Mouse (Mus musculus): ENCODE measurements around the gene Wdr78. TPM values are rescaled to one million over a fixed set of nuclear protein-coding genes. Genes with fewer than 3 reads are reported as not detected.

The Wdr78 gene
- polyA plus RNA-seq, 1 experiment: 0.47 TPM

- TF ChIP-seq REST (IDR thresholded peaks at IDR 0.05; ENCODE audit: insufficient read depth, insufficient read length) (no peak), POLR2A (IDR thresholded peaks at IDR 0.05; ENCODE audit: insufficient read length, low read depth) (no peak), POLR2AphosphoS2 (IDR thresholded peaks at IDR 0.05; ENCODE audit: insufficient read length, low read depth) (no peak), E2F4 (IDR thresholded peaks at IDR 0.05; ENCODE audit: insufficient read depth) (no peak), MYOG (IDR thresholded peaks at IDR 0.05; ENCODE audit: control insufficient read depth in 1 of 3, insufficient read depth in 1 of 3, insufficient read length in 2 of 3, low read depth in 2 of 3) (no peak), MYOD1 (IDR thresholded peaks at IDR 0.05; ENCODE audit: control insufficient read depth in 1 of 3, insufficient read length in 2 of 3, low read depth in 2 of 3) (no peak)
- Histone ChIP-seq H3K27me3 (ENCODE audit: control insufficient read depth, insufficient read depth, insufficient read length) (no peaks in the 10 kb centered on the region), H3ac (ENCODE audit: control insufficient read depth, insufficient read length) (no peak overlapping the region)
These were observed 109.7 kb downstream of the Wdr78 start for GRCm38 (mm10) chr4:103004681-103005080.

DNA sequence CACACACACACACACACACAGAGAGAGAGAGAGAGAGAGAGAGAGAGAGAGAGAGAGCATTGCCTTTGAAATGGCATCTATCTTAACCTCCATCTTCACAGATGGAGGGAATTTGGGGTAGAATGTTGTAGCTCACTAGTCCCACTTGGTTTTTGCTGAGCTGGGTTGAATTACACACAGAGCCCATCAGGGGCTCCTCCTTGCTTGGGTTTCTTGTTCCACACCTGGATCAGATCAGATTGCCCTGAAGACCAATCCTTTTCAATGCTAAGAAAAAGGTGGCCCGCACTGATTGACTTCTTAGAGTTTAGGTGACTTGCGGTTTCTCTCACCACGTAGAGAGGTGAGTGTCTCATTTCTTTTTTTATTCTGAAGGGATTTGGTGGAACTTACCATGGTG is 122.7 kb downstream of the Wdr78 start:
- H3K79me2 ChIP-seq (ENCODE audit: control insufficient read depth, insufficient read depth): no peaks in the 10 kb centered on the region
- no peak overlapping the region for H3K4me2 ChIP-seq (ENCODE audit: low read depth)
- no peaks in the 10 kb centered on the region for H3K36me3 ChIP-seq (ENCODE audit: control insufficient read depth, insufficient read depth)
- H3K4me3 ChIP-seq: no peak overlapping the region
- TF ChIP-seq CEBPB (IDR thresholded peaks at IDR 0.05; ENCODE audit: insufficient read depth, poor library complexity, severe bottlenecking): no peak
- TF ChIP-seq MYOG (IDR thresholded peaks at IDR 0.05; ENCODE audit: control insufficient read depth in 1 of 3, insufficient read depth in 1 of 3, insufficient read length in 2 of 3, low read depth in 2 of 3): no peak
- TF ChIP-seq USF1 (IDR thresholded peaks at IDR 0.05; ENCODE audit: low read depth): no peak
- TF ChIP-seq TCF3 (IDR thresholded peaks at IDR 0.05; ENCODE audit: insufficient read length, low read depth): no peak
- no peak for TF ChIP-seq SRF (IDR thresholded peaks at IDR 0.05; ENCODE audit: control insufficient read depth, insufficient read length, low read depth)
- no peak for TF ChIP-seq POLR2A (IDR thresholded peaks at IDR 0.05; ENCODE audit: insufficient read length, low read depth)
- no peak for TF ChIP-seq E2F4 (IDR thresholded peaks at IDR 0.05; ENCODE audit: insufficient read depth)
- TF ChIP-seq TCF12 (IDR thresholded peaks at IDR 0.05; ENCODE audit: insufficient read depth, poor library complexity, severe bottlenecking): no peak
- TF ChIP-seq POLR2AphosphoS2 (IDR thresholded peaks at IDR 0.05; ENCODE audit: insufficient read length, low read depth): no peak
- no peak for TF ChIP-seq MYOD1 (IDR thresholded peaks at IDR 0.05; ENCODE audit: control insufficient read depth in 1 of 3, insufficient read length in 2 of 3, low read depth in 2 of 3)
- no peak for TF ChIP-seq MAX (IDR thresholded peaks at IDR 0.05; ENCODE audit: low read depth)
- TF ChIP-seq REST (IDR thresholded peaks at IDR 0.05; ENCODE audit: insufficient read depth, insufficient read length): no peak
- H3ac ChIP-seq (ENCODE audit: control insufficient read depth, insufficient read length): no peak overlapping the region
- no peaks in the 10 kb centered on the region for H3K27me3 ChIP-seq (ENCODE audit: control insufficient read depth, insufficient read depth, insufficient read length)

More at GRCm38 (mm10) chr4:103004681-103005080, 109.7 kb downstream of the Wdr78 start:
- no peak overlapping the region for H3K4me3 ChIP-seq
- H3K4me2 ChIP-seq (ENCODE audit: low read depth): no peak overlapping the region
- no peaks in the 10 kb centered on the region for H3K79me2 ChIP-seq (ENCODE audit: control insufficient read depth, insufficient read depth)
- H3K36me3 ChIP-seq (ENCODE audit: control insufficient read depth, insufficient read depth): no peaks in the 10 kb centered on the region

GRCm38 (mm10) chr4:102990595-102991340 is 123.6 kb downstream of the Wdr78 start:
- Histone ChIP-seq H3K4me2 (ENCODE audit: low read depth) (no peak overlapping the region), H3K27me3 (ENCODE audit: control insufficient read depth, insufficient read depth, insufficient read length) (no peaks in the 10 kb centered on the region), H3K36me3 (ENCODE audit: control insufficient read depth, insufficient read depth) (no peaks in the 10 kb centered on the region), H3K79me2 (ENCODE audit: control insufficient read depth, insufficient read depth) (no peaks in the 10 kb centered on the region), H3K4me3 (no peak overlapping the region), H3ac (ENCODE audit: control insufficient read depth, insufficient read length) (no peak overlapping the region)
- TF ChIP-seq USF1 (IDR thresholded peaks at IDR 0.05; ENCODE audit: low read depth) (no peak), TCF12 (IDR thresholded peaks at IDR 0.05; ENCODE audit: insufficient read depth, poor library complexity, severe bottlenecking) (no peak), MYOG (IDR thresholded peaks at IDR 0.05; ENCODE audit: control insufficient read depth in 1 of 3, insufficient read depth in 1 of 3, insufficient read length in 2 of 3, low read depth in 2 of 3) (no peak), MYOD1 (IDR thresholded peaks at IDR 0.05; ENCODE audit: control insufficient read depth in 1 of 3, insufficient read length in 2 of 3, low read depth in 2 of 3) (no peak), MAX (IDR thresholded peaks at IDR 0.05; ENCODE audit: low read depth) (no peak), CEBPB (IDR thresholded peaks at IDR 0.05; ENCODE audit: insufficient read depth, poor library complexity, severe bottlenecking) (no peak), TCF3 (IDR thresholded peaks at IDR 0.05; ENCODE audit: insufficient read length, low read depth) (no peak), POLR2A (IDR thresholded peaks at IDR 0.05; ENCODE audit: insufficient read length, low read depth) (no peak), POLR2AphosphoS2 (IDR thresholded peaks at IDR 0.05; ENCODE audit: insufficient read length, low read depth) (no peak), E2F4 (IDR thresholded peaks at IDR 0.05; ENCODE audit: insufficient read depth) (no peak)

DNA sequence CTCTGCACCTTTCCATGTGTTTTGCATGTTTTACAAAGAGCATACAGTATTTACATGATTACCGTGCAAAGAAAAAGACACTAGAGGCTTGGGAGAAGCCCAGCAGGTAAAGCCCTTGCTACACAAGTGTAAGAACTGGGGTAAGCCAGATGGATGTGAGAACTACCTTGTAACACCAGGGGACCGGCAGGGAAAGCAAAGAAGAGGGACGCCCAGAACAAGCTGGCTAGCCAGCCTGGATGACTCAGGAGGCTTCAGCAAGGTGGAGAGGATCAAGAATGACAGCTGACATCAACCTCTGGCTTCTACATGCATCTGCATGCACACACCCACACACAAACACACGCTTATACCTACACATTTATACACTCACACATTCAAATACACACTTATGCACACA is 124.3 kb downstream of the Wdr78 start:
- no peak overlapping the region for H3ac ChIP-seq (ENCODE audit: control insufficient read depth, insufficient read length)
- no peak for TF ChIP-seq USF1 (IDR thresholded peaks at IDR 0.05; ENCODE audit: low read depth)
- H3K27me3 ChIP-seq (ENCODE audit: control insufficient read depth, insufficient read depth, insufficient read length): no peaks in the 10 kb centered on the region
- no peak overlapping the region for H3K4me2 ChIP-seq (ENCODE audit: low read depth)
- H3K79me2 ChIP-seq (ENCODE audit: control insufficient read depth, insufficient read depth): no peaks in the 10 kb centered on the region
- H3K4me3 ChIP-seq: no peak overlapping the region
- no peaks in the 10 kb centered on the region for H3K36me3 ChIP-seq (ENCODE audit: control insufficient read depth, insufficient read depth)

DNA sequence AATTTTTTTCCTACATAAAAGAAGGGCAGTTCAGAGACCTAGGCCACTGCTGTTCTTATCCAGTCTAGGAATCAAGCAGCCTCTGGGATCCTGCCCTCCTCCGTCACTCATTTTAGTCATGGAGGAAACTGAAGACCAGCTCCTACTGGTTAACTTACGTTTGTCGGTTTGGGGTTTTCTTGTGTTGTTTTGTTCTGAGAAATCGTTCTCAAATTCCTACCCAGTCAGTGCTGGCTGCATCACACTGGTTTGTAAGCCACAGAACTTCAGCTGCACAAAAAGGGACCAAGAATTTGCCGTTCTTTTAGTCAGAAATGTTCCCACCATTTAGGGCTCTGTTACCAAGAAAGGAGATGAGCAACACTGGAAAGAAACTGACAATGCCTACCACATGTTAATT is 125.0 kb downstream of the Wdr78 start:
- no peak overlapping the region for H3K4me2 ChIP-seq (ENCODE audit: low read depth)
- no peak for TF ChIP-seq TCF12 (IDR thresholded peaks at IDR 0.05; ENCODE audit: insufficient read depth, poor library complexity, severe bottlenecking)
- TF ChIP-seq MYOG (IDR thresholded peaks at IDR 0.05; ENCODE audit: control insufficient read depth in 1 of 3, insufficient read depth in 1 of 3, insufficient read length in 2 of 3, low read depth in 2 of 3): no peak
- TF ChIP-seq USF1 (IDR thresholded peaks at IDR 0.05; ENCODE audit: low read depth): no peak
- no peak for TF ChIP-seq TCF3 (IDR thresholded peaks at IDR 0.05; ENCODE audit: insufficient read length, low read depth)
- no peak for TF ChIP-seq POLR2A (IDR thresholded peaks at IDR 0.05; ENCODE audit: insufficient read length, low read depth)
- no peak for TF ChIP-seq E2F4 (IDR thresholded peaks at IDR 0.05; ENCODE audit: insufficient read depth)
- no peak for TF ChIP-seq MYOD1 (IDR thresholded peaks at IDR 0.05; ENCODE audit: control insufficient read depth in 1 of 3, insufficient read length in 2 of 3, low read depth in 2 of 3)
- no peak for TF ChIP-seq CEBPB (IDR thresholded peaks at IDR 0.05; ENCODE audit: insufficient read depth, poor library complexity, severe bottlenecking)
- TF ChIP-seq SRF (IDR thresholded peaks at IDR 0.05; ENCODE audit: control insufficient read depth, insufficient read length, low read depth): no peak
- no peak for TF ChIP-seq POLR2AphosphoS2 (IDR thresholded peaks at IDR 0.05; ENCODE audit: insufficient read length, low read depth)
- no peak for TF ChIP-seq REST (IDR thresholded peaks at IDR 0.05; ENCODE audit: insufficient read depth, insufficient read length)
- TF ChIP-seq MAX (IDR thresholded peaks at IDR 0.05; ENCODE audit: low read depth): no peak

More for the DNA sequence above, 125.0 kb downstream of the Wdr78 start:
- Histone ChIP-seq H3K79me2 (ENCODE audit: control insufficient read depth, insufficient read depth) (no peaks in the 10 kb centered on the region), H3K27me3 (ENCODE audit: control insufficient read depth, insufficient read depth, insufficient read length) (no peaks in the 10 kb centered on the region), H3K36me3 (ENCODE audit: control insufficient read depth, insufficient read depth) (no peaks in the 10 kb centered on the region), H3K4me3 (no peak overlapping the region), H3ac (ENCODE audit: control insufficient read depth, insufficient read length) (no peak overlapping the region)
